In genomic region chr2:122701871-122702180, GRCm38 (mm10) we compare ENCODE assay signal across 8 mouse cellular contexts. TPM values are rescaled to one million over a fixed set of nuclear protein-coding genes. Genes with fewer than 3 reads are reported as not detected.
DNase-seq lines count a peak whose midpoint lies in the region; ATAC-seq and TF ChIP-seq lines count a peak whose summit lies in the region.

No protein-coding gene starts in this region.

- intact Hi-C loops in gastrocnemius, adult 2 months (cut with DNase I) = loop anchor here (5.0 kb wide), 1 partner anchor 35 kb away; the partner anchor contains the start of gene Bloc1s6
- intact Hi-C loops in gastrocnemius, postnatal 36 days (cut with DNase I) = loop anchor here (5.0 kb wide), 1 partner anchor 35 kb away; the partner anchor contains the start of gene Bloc1s6
- intact Hi-C loops in gastrocnemius, postnatal 14 days (cut with DNase I; ENCODE audit: low total_unique reads) = no loop called here

- peak overlapping the region; percentile 94 for H3K4me3 ChIP-seq in gastrocnemius, adult 2 months
- H3K4me3 ChIP-seq in C2C12 (ENCODE audit: insufficient read depth, poor library complexity, severe bottlenecking) = peak overlapping the region; percentile 77
- peak overlapping the region; percentile 78 for H3K4me3 ChIP-seq in forebrain, embryonic 10.5 days
- peak overlapping the region; percentile 70 for H3K4me3 ChIP-seq in limb, embryonic 11.5 days (ENCODE audit: low read depth, low read length)
- H3K4me3 ChIP-seq in neural tube, embryonic 15.5 days (replicated peaks) = peak overlapping the region; percentile 83

- H3K27ac ChIP-seq in gastrocnemius, adult 2 months = peak overlapping the region; percentile 87
- H3K27ac ChIP-seq in forebrain, embryonic 10.5 days = peak overlapping the region; percentile 88
- H3K27ac ChIP-seq in limb, embryonic 11.5 days (replicated peaks; ENCODE audit: low read depth, low read length) = no peak overlapping the region
- H3K27ac ChIP-seq in neural tube, embryonic 15.5 days (replicated peaks) = peak overlapping the region; percentile 82; the same call in 1 of the 2 replicates

- H3K4me2 ChIP-seq in limb, embryonic 11.5 days (ENCODE audit: low read depth, severe bottlenecking) = peak overlapping the region; percentile 75
- peak overlapping the region; percentile 85 for H3K4me2 ChIP-seq in neural tube, embryonic 15.5 days

- under 1% methylated on average over 15 of the region's 15 CpGs for WGBS in forebrain, embryonic 10.5 days
- WGBS in limb, embryonic 11.5 days = 0% methylated on average over 15 of the region's 15 CpGs
- under 1% methylated on average over 15 of the region's 15 CpGs for WGBS in neural tube, embryonic 15.5 days

- ATAC-seq in limb, embryonic 11.5 days (ENCODE audit: insufficient number of reproducible peaks, low FRiP score, low TSS enrichment, low read depth) = no peak; the same call in 1 of the 2 replicates
- ATAC-seq in neural tube, embryonic 15.5 days (ENCODE audit: low FRiP score) = no peak

- H3K79me2 ChIP-seq in C2C12 (ENCODE audit: control insufficient read depth, insufficient read depth) = peaks cover 51% of the 10 kb centered on the region

- peaks cover 15% of the 10 kb centered on the region for H3K36me3 ChIP-seq in C2C12 (ENCODE audit: control insufficient read depth, insufficient read depth)
- H3K36me3 ChIP-seq in forebrain, embryonic 10.5 days (replicated peaks) = no peaks in the 10 kb centered on the region
- no peaks in the 10 kb centered on the region for H3K36me3 ChIP-seq in limb, embryonic 11.5 days (ENCODE audit: control insufficient read depth, insufficient read depth, low read length)
- H3K36me3 ChIP-seq in neural tube, embryonic 15.5 days = no peaks in the 10 kb centered on the region

- no peak for DNase-seq in gastrocnemius, adult 2 months
- DNase-seq in gastrocnemius, postnatal 36 days = no peak
- DNase-seq in forebrain, embryonic 10.5 days (ENCODE audit: extremely low spot score, low spot score) = no peak
- DNase-seq in limb, embryonic 11.5 days (ENCODE audit: low spot score) = no peak
- no peak for DNase-seq in spleen, adult 18-20 months
- DNase-seq in gastrocnemius, postnatal 14 days = no peak

- H3K9ac ChIP-seq in limb, embryonic 11.5 days (ENCODE audit: low read length) = peak overlapping the region; percentile 76
- H3K9ac ChIP-seq in neural tube, embryonic 15.5 days (replicated peaks) = peak overlapping the region; percentile 81

- TF ChIP-seq CTCF in gastrocnemius, adult 2 months (IDR thresholded peaks at IDR 0.05) = no peak
- no peak for TF ChIP-seq CTCF in C2C12 (IDR thresholded peaks at IDR 0.05; ENCODE audit: control insufficient read depth, insufficient read depth, insufficient read length)

- peak overlapping the region; percentile 99 for H3ac ChIP-seq in C2C12 (ENCODE audit: control insufficient read depth, insufficient read length, low read depth)

- H3K9me3 ChIP-seq in forebrain, embryonic 10.5 days = no peaks in the 10 kb centered on the region
- no peaks in the 10 kb centered on the region for H3K9me3 ChIP-seq in limb, embryonic 11.5 days (ENCODE audit: control insufficient read depth, low read length)
- H3K9me3 ChIP-seq in neural tube, embryonic 15.5 days (replicated peaks) = no peaks in the 10 kb centered on the region

- H3K79me3 ChIP-seq in C2C12 (ENCODE audit: low read depth) = peaks cover 46% of the 10 kb centered on the region

- H3K4me1 ChIP-seq in forebrain, embryonic 10.5 days = peaks cover 19% of the 10 kb centered on the region
- no peaks in the 10 kb centered on the region for H3K4me1 ChIP-seq in limb, embryonic 11.5 days (ENCODE audit: control insufficient read depth, insufficient read depth, low read length)
- H3K4me1 ChIP-seq in neural tube, embryonic 15.5 days = peaks cover 35% of the 10 kb centered on the region

- no peaks in the 10 kb centered on the region for H3K27me3 ChIP-seq in C2C12 (ENCODE audit: control insufficient read depth, insufficient read depth, insufficient read length)
- peaks cover 44% of the 10 kb centered on the region for H3K27me3 ChIP-seq in forebrain, embryonic 10.5 days (ENCODE audit: poor library complexity, severe bottlenecking)
- H3K27me3 ChIP-seq in limb, embryonic 11.5 days (ENCODE audit: control insufficient read depth, insufficient read depth, low read length) = no peaks in the 10 kb centered on the region
- H3K27me3 ChIP-seq in neural tube, embryonic 15.5 days (replicated peaks) = no peaks in the 10 kb centered on the region

TF ChIP-seq in C2C12, 6 proteins besides CTCF, POLR2A, EP300 and RAD21:
- no peak for TF ChIP-seq FOSL1 (IDR thresholded peaks at IDR 0.05; ENCODE audit: insufficient read depth, low read length, poor library complexity, severe bottlenecking)
- no peak for TF ChIP-seq MAX (IDR thresholded peaks at IDR 0.05)
- no peak for TF ChIP-seq USF1 (IDR thresholded peaks at IDR 0.05; ENCODE audit: low read depth)
- no peak for TF ChIP-seq MYOD1 (IDR thresholded peaks at IDR 0.05; ENCODE audit: control insufficient read depth, insufficient read length, low read depth)
- no peak for TF ChIP-seq CEBPB (IDR thresholded peaks at IDR 0.05; ENCODE audit: low read depth)
- TF ChIP-seq MYOG (IDR thresholded peaks at IDR 0.05; ENCODE audit: control insufficient read depth, extremely low read depth, insufficient read length) = no peak

RNA-seq across cellular contexts. Expression of gene Slc30a4, which starts 0.6 kb away (rescaled TPM):
- 10 to 100 TPM; 14.4 to 14.8 TPM for total RNA-seq in gastrocnemius, adult 2 months (2021)
- total RNA-seq in gastrocnemius, postnatal 36 days (2021) = 10 to 100 TPM; 12.1 to 12.4 TPM
- polyA plus RNA-seq in C2C12 (2012; fragmentation: generic; extraction: Trizol) = 19.7 TPM
- 3.9 and 4.1 TPM in 2 replicates for polyA plus RNA-seq in forebrain, embryonic 10.5 days (2016; fragmentation: Nextera tagmentation; extraction: Ambion mirVana)
- polyA plus RNA-seq in limb, embryonic 11.5 days (2014; fragmentation: Nextera tagmentation; extraction: Ambion mirVana) = 8.8 and 10.1 TPM in 2 replicates
- 6.5 and 6.7 TPM in 2 replicates for polyA plus RNA-seq in neural tube, embryonic 15.5 days (2015; fragmentation: Nextera tagmentation; extraction: Ambion mirVana)
- 10 to 100 TPM; 13.1 to 14.8 TPM for total RNA-seq in gastrocnemius, postnatal 14 days (2021)

RNA-seq across cellular contexts. Expression of gene Bloc1s6, which starts 36.5 kb away (rescaled TPM):
- total RNA-seq in gastrocnemius, adult 2 months (2021) = 10 to 100 TPM; 14.5 to 20.6 TPM
- total RNA-seq in gastrocnemius, postnatal 36 days (2021) = 10 to 100 TPM; 16.0 to 16.8 TPM
- polyA plus RNA-seq in C2C12 (2012; fragmentation: generic; extraction: Trizol) = 19.1 TPM
- 70.8 and 74.4 TPM in 2 replicates for polyA plus RNA-seq in forebrain, embryonic 10.5 days (2016; fragmentation: Nextera tagmentation; extraction: Ambion mirVana)
- 59.5 and 60.6 TPM in 2 replicates for polyA plus RNA-seq in limb, embryonic 11.5 days (2014; fragmentation: Nextera tagmentation; extraction: Ambion mirVana)
- polyA plus RNA-seq in neural tube, embryonic 15.5 days (2015; fragmentation: Nextera tagmentation; extraction: Ambion mirVana) = 80.0 and 87.8 TPM in 2 replicates
- 10 to 100 TPM; 16.8 to 19.3 TPM for total RNA-seq in gastrocnemius, postnatal 14 days (2021)
